Mouse (Mus musculus): ENCODE measurements at regions not wholly inside any gene's neighbourhood (a gene's known extent, or its start where the extent isn't known, plus 50 kb on each side); places are given as distances from the start of the nearest gene placed in this dataset.
A peak's percentile ranks its signal among the peaks of the same experiment; 100 is the strongest.

DNA sequence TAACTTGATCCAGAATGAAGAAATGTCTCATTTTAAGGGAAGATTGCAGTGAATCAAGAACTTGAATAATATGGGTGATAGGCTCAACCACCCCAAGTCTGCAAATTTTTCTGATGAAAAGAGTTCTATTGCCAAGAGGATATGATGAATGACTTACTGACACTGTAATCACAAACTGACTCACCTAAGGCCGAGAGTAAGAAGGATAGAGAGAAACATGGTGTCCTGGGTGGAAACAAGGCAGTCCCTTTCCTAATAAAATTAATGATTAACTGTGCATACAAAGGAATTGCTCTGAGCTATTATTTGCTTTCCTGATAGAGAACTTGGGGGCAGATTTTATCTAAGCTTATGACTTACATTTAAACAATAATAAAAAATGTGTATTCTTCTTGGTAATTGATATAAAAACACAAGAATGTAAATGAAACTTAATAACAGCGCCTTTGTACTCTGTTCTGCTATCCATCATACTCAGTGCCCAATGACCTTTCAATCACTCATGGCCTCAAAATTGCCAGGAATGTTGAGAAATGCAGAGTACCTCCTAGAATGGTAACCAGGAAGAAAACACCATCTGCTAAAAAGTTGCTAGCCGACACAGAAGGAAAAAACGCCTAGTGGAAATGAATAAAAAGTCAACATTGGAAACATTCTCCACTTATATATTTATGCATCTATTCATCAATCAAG, 606.7 kb downstream of the Efnb2 start:
- no peak overlapping the region for H3K4me3 ChIP-seq
- intact Hi-C loops (cut with DNase I), result no loop called here
- no peak for DNase-seq (ENCODE audit: extremely low spot score in 1 of 2, low spot score in 2 of 2)
- H3K27ac ChIP-seq, result no peak overlapping the region
- no peak for TF ChIP-seq CTCF (IDR thresholded peaks at IDR 0.05)

DNA sequence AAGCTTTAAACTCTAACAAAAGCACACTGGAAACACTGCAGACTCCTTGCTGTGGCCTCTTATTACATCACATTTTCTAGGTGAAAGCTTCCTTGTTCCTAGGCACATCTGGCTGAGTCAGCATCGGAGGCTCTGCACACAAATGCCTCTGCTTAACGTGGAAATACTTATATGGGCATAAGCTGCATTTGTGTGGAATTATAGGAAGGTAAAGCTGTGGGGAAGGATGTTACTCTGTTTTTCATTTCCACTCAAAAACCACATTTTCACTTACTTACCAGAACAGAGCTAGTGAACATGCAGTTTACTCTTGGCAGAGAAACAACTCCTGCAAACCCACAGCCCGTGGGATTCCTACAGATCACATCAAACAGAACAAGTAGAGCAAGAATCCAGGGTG, 609.9 kb downstream of the Efnb2 start:
- intact Hi-C loops (cut with DNase I), result no loop called here
- no peak for TF ChIP-seq CTCF (IDR thresholded peaks at IDR 0.05)
- no peak for DNase-seq (ENCODE audit: extremely low spot score in 1 of 2, low spot score in 2 of 2)
- Histone ChIP-seq H3K4me3 (no peak overlapping the region), H3K27ac (peak overlapping the region; percentile 56; the same call in 1 of the 2 replicates)

DNA sequence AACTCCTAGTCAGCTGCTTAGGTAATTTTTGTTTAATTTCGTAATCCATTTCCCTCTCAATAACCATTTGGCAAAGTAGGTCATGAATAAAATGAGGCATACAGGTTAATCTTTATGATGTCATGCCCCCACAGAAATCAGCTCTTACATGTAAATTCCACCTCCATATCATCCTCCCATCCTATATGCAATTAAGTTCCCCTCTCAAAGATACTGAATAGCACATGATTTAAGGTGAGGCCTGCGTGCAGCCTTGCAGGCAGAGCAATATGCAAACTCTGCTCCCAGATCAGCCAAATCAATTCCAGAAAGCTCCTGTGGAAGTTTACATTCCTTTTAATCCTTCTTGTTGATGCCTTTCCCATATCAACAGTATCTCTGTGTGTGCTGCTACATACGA, 610.3 kb downstream of the Efnb2 start:
- Histone ChIP-seq H3K4me3 (no peak overlapping the region), H3K27ac (peak overlapping the region; percentile 56; the same call in 1 of the 2 replicates)
- DNase-seq (ENCODE audit: extremely low spot score in 1 of 2, low spot score in 2 of 2), result no peak
- intact Hi-C loops (cut with DNase I), result no loop called here
- TF ChIP-seq CTCF (IDR thresholded peaks at IDR 0.05), result no peak

DNA sequence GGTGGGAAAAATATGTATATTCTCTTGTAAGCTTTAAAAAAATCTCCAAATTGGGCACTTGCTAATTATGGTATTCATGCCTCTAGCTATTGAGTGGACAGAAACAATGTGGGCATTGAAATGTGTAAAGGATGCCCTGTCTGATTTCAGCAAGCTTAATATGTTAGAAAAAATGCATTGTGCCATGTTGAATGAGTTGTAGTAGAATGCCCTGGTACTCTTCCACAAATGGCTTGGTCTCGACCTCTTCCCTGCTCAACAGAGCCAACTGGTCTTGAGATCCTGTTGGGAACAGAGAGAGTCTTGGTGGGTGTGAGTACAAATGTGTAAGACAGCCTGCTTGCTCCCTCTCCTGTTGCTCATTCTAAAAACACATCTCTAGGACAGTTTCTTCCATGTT, 616.1 kb downstream of the Efnb2 start:
- Histone ChIP-seq H3K4me3 (no peak overlapping the region), H3K27ac (no peak overlapping the region)
- no peak for TF ChIP-seq CTCF (IDR thresholded peaks at IDR 0.05)
- no peak for DNase-seq (ENCODE audit: extremely low spot score in 1 of 2, low spot score in 2 of 2)
- intact Hi-C loops (cut with DNase I), result loop anchor here (10.0 kb wide), 1 partner anchor 610 kb away; no protein-coding TSS in a partner anchor

DNA sequence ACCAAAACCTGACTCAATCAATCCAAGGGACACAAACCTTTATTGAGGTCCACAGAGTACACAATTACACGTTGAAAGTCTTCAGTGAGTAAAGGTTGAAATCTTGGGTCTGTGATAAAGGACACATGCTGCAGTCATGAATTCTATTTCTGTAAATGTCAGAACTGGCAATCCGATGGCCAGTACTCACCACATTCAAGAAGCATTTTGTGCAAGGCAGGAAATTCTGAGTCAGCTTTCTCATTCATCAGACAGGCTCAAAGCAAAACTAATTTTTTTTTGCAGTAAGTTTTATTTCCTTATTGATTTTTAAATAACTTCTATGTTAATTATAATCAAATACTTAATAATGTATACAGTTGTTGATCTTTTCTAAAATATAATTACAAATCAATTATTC, 616.7 kb downstream of the Efnb2 start:
- Histone ChIP-seq H3K4me3 (no peak overlapping the region), H3K27ac (no peak overlapping the region)
- DNase-seq (ENCODE audit: extremely low spot score in 1 of 2, low spot score in 2 of 2), result no peak
- intact Hi-C loops (cut with DNase I), result loop anchor here (10.0 kb wide), 1 partner anchor 611 kb away; no protein-coding TSS in a partner anchor
- TF ChIP-seq CTCF (IDR thresholded peaks at IDR 0.05), result no peak

DNA sequence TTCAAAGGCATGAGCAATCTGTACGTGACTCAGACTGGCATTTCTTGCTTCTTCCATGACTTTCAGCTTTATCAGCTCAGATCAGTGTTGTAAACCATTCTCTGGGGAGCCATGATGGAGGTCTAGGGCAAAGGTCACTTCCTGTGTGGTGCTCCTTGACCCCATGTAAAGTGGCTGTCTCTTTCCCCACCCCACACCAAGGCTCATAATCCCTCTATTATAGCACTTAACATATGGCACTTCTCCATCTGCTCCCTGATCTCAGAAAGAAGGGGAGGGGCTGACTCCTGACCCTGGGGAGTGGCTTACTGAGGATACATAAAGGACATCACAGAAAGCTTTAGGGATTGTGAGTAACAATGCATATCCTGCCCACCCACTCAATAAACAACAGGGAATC, 623.1 kb downstream of the Efnb2 start:
- no peak for DNase-seq (ENCODE audit: extremely low spot score in 1 of 2, low spot score in 2 of 2)

DNA sequence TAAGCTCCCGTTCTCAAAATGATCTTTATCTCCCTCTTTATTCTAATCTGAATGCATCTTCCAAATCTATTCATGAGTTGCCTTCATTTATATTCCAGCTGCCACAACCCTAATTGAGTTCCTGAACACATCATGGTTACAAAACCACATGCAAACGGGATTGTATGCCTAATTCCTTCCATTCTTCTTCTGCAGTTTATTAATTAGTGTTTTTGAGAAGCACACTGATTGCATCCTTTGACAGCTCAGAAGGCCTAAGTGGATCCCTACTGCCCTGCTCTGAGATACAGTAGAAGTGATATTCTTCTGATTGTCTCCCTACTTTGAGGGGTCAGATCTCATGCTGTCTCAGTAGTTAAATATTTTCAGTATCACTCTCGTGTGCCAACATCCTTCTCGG, 649.9 kb downstream of the Efnb2 start:
- Histone ChIP-seq H3K27ac (no peak overlapping the region), H3K4me3 (no peak overlapping the region)
- intact Hi-C loops (cut with DNase I), result no loop called here
- no peak for DNase-seq (ENCODE audit: extremely low spot score in 1 of 2, low spot score in 2 of 2)
- no peak for TF ChIP-seq CTCF (IDR thresholded peaks at IDR 0.05)

More for the DNA sequence above, 623.1 kb downstream of the Efnb2 start:
- intact Hi-C loops (cut with DNase I), result no loop called here
- H3K27ac ChIP-seq, result no peak overlapping the region
- no peak overlapping the region for H3K4me3 ChIP-seq
- TF ChIP-seq CTCF (IDR thresholded peaks at IDR 0.05), result no peak

DNA sequence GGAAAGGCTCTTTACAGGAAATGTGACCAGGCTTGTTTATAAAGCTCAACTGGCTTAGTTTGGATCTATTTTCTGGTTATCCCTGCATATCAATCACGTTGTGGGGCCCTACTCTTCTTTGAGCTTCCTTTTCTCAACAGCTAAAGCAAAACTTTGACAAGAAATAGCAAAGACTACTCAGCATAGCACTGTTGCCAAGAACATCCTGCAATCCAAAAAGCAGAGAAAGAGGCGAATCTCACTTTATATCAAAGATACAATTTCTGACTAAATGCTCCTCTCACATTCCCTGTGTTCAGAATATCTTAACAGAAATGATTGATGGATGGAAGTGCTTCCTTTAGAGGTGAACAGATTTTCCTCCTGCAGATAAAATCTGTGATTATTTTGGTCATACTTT, 666.1 kb downstream of the Efnb2 start:
- TF ChIP-seq CTCF (IDR thresholded peaks at IDR 0.05), result no peak
- Histone ChIP-seq H3K27ac (no peak overlapping the region), H3K4me3 (no peak overlapping the region)
- no peak for DNase-seq (ENCODE audit: extremely low spot score in 1 of 2, low spot score in 2 of 2)
- intact Hi-C loops (cut with DNase I), result no loop called here

GRCm38 (mm10) chr8:7988820-7989219, 672.2 kb downstream of the Efnb2 start:
- H3K27ac ChIP-seq, result no peak overlapping the region
- H3K4me3 ChIP-seq, result no peak overlapping the region
- intact Hi-C loops (cut with DNase I), result no loop called here
- TF ChIP-seq CTCF (IDR thresholded peaks at IDR 0.05), result no peak
- DNase-seq (ENCODE audit: extremely low spot score in 1 of 2, low spot score in 2 of 2), result no peak

DNA sequence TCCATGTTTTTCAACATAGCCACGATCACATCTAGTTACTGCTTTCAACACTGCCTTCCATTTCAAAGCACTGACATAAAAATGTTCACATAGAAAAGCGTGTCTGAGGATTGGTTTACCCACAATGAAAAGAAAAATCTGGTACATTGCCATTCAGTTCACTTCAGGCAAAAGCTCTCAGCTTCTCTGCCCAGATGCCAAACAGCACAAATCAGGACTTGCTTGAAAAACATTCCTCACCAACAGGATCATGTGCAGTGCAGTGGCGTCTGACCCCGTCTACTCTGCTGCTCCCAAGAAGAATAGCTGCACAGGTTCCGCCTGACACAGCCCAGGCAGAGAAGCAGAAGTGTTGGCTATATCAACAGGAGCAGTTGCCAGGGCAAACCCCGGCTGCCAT, 684.0 kb downstream of the Efnb2 start:
- Histone ChIP-seq H3K4me3 (no peak overlapping the region), H3K27ac (no peak overlapping the region)
- intact Hi-C loops (cut with DNase I), result no loop called here
- no peak for TF ChIP-seq CTCF (IDR thresholded peaks at IDR 0.05)
- no peak for DNase-seq (ENCODE audit: extremely low spot score in 1 of 2, low spot score in 2 of 2)

DNA sequence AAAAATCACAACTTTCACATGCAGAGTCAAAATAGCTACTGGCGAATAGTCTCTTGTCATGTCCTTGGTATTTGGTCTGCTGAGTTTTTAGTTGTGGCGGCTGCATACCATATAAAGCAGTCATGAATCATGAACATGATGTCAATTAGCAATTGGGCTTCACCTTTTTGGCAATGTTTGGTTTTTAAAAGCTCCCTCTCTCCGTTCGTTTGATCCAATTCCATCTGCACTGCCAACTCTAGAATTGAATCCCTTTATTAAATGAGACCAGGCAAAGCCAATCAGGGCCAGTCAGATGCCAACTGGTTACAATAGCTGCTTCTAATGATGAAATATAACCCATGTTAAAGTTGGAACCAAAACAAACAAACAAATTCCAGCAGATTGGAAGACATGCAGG, 687.3 kb downstream of the Efnb2 start:
- intact Hi-C loops (cut with DNase I), result no loop called here
- no peak for DNase-seq (ENCODE audit: extremely low spot score in 1 of 2, low spot score in 2 of 2)
- TF ChIP-seq CTCF (IDR thresholded peaks at IDR 0.05), result no peak
- Histone ChIP-seq H3K4me3 (no peak overlapping the region), H3K27ac (no peak overlapping the region)

- intact Hi-C loops (cut with DNase I), result no loop called here
- TF ChIP-seq CTCF (IDR thresholded peaks at IDR 0.05), result no peak
- Histone ChIP-seq H3K4me3 (no peak overlapping the region), H3K27ac (no peak overlapping the region)
- DNase-seq (ENCODE audit: extremely low spot score in 1 of 2, low spot score in 2 of 2), result no peak
Measured at GRCm38 (mm10) chr8:7964276-7964675, 696.8 kb downstream of the Efnb2 start.

DNA sequence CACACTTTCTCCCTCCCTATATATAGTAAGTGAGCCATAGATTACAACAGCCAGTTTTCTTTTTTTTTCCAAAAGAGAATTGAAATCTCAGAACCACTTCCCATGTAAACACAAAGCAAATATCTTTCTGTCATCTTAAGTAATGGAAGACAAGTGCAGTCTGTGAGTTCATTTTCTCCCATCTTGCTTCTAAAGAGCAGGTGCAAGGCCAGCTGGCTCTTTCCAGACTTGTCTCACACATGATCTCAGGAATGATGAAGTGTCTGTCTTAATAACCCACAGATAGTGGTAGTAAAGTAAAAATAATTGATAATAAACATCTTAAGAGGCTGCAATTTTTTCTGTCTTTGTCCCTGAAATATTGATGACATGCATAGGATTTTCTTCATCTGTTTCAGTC, 704.3 kb downstream of the Efnb2 start:
- no peak overlapping the region for H3K4me3 ChIP-seq
- no peak for DNase-seq (ENCODE audit: extremely low spot score in 1 of 2, low spot score in 2 of 2)
- no peak for TF ChIP-seq CTCF (IDR thresholded peaks at IDR 0.05)
- no peak overlapping the region for H3K27ac ChIP-seq
- intact Hi-C loops (cut with DNase I), result no loop called here

Measured in left cerebral cortex, adult 2 months (tissue).